Mouse (Mus musculus) neutrophil, adult 59 days (primary cell): ENCODE results near the gene Bphl. TPM values are rescaled to one million over a fixed set of nuclear protein-coding genes. Genes with fewer than 3 reads are reported as not detected.

Experiments
- total RNA-seq, 2 experiments: library from RNA; stranded (reverse); gene quantifications; 1 replicate in 1 of 2; 2 replicates in 1 of 2; pipeline ENCODE4 v1.2.4; 2023

Gene Bphl
- total RNA-seq = 10 to 100 TPM; 14.7 to 20.8 TPM

GRCm38 (mm10) chr13:34037172-34038055, at the start of gene Bphl:
Gene Bphl, plus strand, starts transcription at chr13:34037597.

GRCm38 (mm10) chr13:34002058-34003006, 35.1 kb upstream of the Bphl start, which contains the start of the genes Ripk1 and Serpinb6a:
Gene Ripk1, plus strand, starts transcription at chr13:34002363.
Gene Serpinb6a, minus strand, starts transcription at chr13:34002794.

GRCm38 (mm10) chr13:34077492-34078271, 40.3 kb downstream of the Bphl start, which contains the start of gene Tubb2a:
Gene Tubb2a, minus strand, starts transcription at chr13:34078007.

Other genes starting within 250 kb of the Bphl start
- not detected for gene Serpinb6e, start 194.2 kb upstream of the Bphl start, total RNA-seq
- not detected for gene Serpinb6c, start 131.9 kb upstream of the Bphl start, total RNA-seq
- gene Nqo2, start 72.9 kb upstream of the Bphl start, total RNA-seq = 10 to 100 TPM; 28.0 to 30.2 TPM
- 10 to 100 TPM; 73.4 to 76.8 TPM for gene Ripk1, start 35.2 kb upstream of the Bphl start, total RNA-seq
- gene Serpinb6a, start 34.8 kb upstream of the Bphl start, total RNA-seq = 10 to 100 TPM; 19.3 to 22.5 TPM
- 10 to 100 TPM; 17.0 to 18.8 TPM for gene Tubb2a, start 40.4 kb downstream of the Bphl start, total RNA-seq
- gene Tubb2b, start 92.9 kb downstream of the Bphl start, total RNA-seq = under 1 TPM in 1 of 2 experiments, not detected in 1; 0.33 TPM
- gene Psmg4, start 125.4 kb downstream of the Bphl start, total RNA-seq = 10 to 100 TPM; 12.5 to 21.0 TPM